Mouse (Mus musculus) c-Kit-positive CD71-positive TER-119-negative erythroid progenitor cells, embryonic 14.5 days (primary cell): ENCODE results near the gene Akr1c19.
"Not testable (repeated sequence)": the region's sequence is repeated elsewhere in the genome, so short reads cannot be mapped to it uniquely, and the experiment has no call there.

Source experiments
- DNase-seq: peaks from one replicate; pipeline ENCODE4 v3.0.0-alpha.2; 2013; ENCODE audit warnings: low read depth

Gene Akr1c19

DNA sequence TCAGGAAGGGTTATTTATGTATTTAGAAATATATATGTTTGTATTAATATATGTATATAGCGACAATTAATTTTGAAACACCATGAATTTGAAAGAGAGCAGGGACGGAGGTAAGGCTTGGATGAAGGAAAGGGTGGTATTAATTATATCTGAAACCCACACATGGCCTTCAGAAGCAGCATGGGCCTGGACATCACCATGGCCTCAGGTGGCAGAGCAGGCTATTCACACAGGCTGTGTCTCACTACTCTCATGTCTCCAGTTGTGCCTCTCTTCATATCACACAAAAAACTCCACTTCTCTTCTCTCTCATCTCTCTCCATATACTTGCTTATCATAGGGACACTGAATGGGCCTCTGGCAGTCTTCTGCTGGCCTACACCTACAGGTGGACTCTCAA, 37.0 kb downstream of the Akr1c19 start:
- not testable (repeated sequence) for DNase-seq

- no peak for DNase-seq
Observed at GRCm38 (mm10) chr13:4270860-4271259, 42.4 kb downstream of the Akr1c19 start.

- no peak for DNase-seq
Observed at GRCm38 (mm10) chr13:4277526-4277925, 49.0 kb downstream of the Akr1c19 start.

- DNase-seq = no peak
Observed at GRCm38 (mm10) chr13:4279284-4279683, 50.8 kb downstream of the Akr1c19 start, which contains the start of gene Akr1c12. Akr1c12 (minus strand) TSS chr13:4279433.

DNA sequence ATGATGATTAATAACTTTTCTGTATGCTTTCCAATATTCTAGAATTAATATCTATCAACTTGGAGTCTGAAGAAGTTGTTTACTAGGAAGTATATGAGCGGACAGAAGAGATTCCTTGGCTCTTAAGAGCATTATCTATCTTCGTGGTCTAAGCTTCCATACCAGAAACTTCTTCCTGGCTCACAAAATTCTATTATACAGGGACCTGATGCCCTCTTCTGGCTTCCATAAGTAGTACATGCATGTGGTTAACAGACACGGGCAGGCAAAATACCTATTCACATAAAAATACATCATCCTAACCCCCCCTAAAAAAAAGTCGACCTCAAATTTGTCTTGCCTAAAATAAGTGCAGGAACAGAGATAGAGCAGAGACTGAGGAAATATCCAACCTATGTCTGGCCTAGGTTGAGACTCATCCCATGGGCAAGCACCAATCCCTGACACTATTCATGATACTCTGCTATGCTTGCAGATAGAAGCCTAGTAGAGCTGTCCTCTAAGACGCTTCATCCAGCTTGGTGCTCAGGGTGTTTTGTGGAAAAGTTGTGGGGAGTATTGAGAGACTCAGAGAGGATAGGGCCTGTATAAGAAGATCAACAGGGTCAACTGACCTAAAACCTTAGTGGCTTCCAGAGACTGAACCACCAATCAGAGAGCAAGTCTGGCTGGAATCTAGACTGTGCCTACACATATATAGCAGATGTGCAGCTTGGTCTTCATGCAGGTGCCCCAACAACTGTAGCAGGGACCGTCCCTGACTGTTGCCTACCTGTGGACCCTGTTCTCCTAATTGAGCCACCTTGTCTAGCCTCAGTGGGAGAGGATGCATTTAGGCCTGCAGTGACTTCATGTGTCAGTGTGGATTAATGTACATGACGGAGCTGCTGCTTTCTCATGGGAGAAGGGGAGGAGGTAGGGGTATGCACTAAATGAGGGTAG, 53.2 kb downstream of the Akr1c19 start:
- DNase-seq = no peak

DNA sequence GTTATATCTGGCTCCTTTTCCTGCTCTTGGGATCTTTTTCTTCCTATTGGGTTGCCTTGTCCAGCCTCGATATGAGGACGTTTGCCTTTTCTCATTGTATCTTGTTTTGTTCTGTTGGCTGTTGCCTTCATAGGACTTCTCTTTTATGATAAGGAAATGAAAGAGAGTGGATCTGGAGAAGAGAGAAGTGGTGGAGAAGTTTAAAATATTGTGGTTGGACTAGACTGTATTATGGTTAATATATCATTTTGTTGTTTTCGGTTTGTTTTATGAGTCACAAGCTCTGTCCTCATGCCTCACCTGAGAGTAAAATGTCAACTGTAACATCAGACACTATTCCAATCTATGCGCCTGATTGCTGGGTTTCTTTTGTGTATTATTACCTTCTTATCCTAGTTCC, 68.5 kb downstream of the Akr1c19 start:
- no peak for DNase-seq
